Mouse (Mus musculus) hindbrain, embryonic 10.5 days (tissue): ENCODE measurements at regions not wholly inside any gene's neighbourhood (a gene's known extent, or its start where the extent isn't known, plus 50 kb on each side); places are given as distances from the start of the nearest gene placed in this dataset.

Experiments used
- DNase-seq: peaks from one replicate; pipeline ENCODE4 v3.0.0-alpha.2; 2017; ENCODE audit warnings: low spot score
- H3K27ac ChIP-seq: fragments of 300-500 bp; sonication (generic); 2 replicates; pipeline ENCODE4 v1.5.1; 2016; ENCODE audit warnings: mild to moderate bottlenecking, moderate library complexity
- H3K27me3 ChIP-seq: fragments of 300-500 bp; sonication (generic); 2 replicates; pipeline ENCODE4 v1.6.1; 2016; ENCODE audit warnings: mild to moderate bottlenecking; ENCODE audit not compliant: poor library complexity, insufficient read depth, severe bottlenecking
- H3K36me3 ChIP-seq: fragments of 300-500 bp; sonication (generic); 2 replicates; pipeline ENCODE4 v1.6.1; 2016; ENCODE audit warnings: mild to moderate bottlenecking, moderate library complexity
- H3K4me1 ChIP-seq: fragments of 300-500 bp; sonication (generic); replicated peaks from 2 replicates; pipeline ENCODE4 v1.6.1; 2016; ENCODE audit warnings: mild to moderate bottlenecking
- H3K4me3 ChIP-seq: fragments of 300-500 bp; sonication (generic); 2 replicates; pipeline ENCODE4 v1.5.1; 2016; ENCODE audit warnings: mild to moderate bottlenecking, moderate library complexity
- H3K9me3 ChIP-seq: fragments of 300-500 bp; sonication (generic); 2 replicates; pipeline ENCODE4 v1.6.1; 2016; ENCODE audit warnings: mild to moderate bottlenecking, moderate library complexity
- WGBS: fragments of 180-500 bp; shearing (Covaris S2); methylation state at CpG from one replicate; pipeline ENCODE4 v1.1.7; 2016; 5-methylcytosine and 5-hydroxymethylcytosine counted together

DNA sequence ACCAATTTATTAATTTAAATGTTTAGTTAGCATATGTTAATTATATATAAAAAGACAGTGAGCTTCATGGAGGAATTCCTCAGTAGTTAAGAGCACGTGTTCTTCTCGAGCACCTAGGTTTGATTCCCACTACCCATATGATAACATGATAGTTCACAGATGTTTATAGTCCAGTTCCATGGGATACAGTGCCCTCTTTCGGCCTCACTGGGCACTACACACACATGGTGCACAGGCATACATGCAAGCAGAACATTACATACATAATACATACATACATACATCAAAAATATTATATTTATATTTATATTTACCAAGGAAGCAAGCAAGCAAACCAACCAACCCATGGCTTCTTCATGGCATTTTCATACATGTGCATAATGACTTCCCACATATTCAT, 51.6 kb upstream of the Fam180a start:
- Histone ChIP-seq H3K27ac (no peak overlapping the region), H3K4me1 (peaks cover 13% of the 10 kb centered on the region)
- WGBS = 92% methylated on average over 3 of the region's 3 CpGs

DNA sequence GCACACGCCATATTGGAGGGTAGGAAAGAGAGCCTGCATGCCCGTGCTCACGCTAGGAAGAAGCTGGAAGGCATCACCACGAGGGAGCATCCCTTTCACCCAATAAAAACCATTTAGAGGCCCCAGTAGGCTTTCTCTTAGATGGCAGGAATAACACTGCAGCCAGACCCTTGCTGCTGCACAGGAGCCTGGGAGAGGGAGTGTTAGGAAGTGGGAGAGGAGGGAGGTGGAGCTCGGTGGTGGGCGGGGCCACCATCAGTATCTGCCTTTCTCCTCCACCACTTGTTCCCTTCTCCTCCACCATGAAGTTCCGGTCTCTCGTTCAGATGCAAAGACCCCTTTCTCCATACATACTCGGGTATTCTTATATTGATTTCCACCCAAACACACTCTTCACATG, 50.6 kb upstream of the Fam180a start:
- Histone ChIP-seq H3K36me3 (no peaks in the 10 kb centered on the region), H3K27me3 (no peaks in the 10 kb centered on the region), H3K4me3 (no peak overlapping the region), H3K9me3 (no peaks in the 10 kb centered on the region), H3K27ac (no peak overlapping the region), H3K4me1 (peaks cover 13% of the 10 kb centered on the region)
- 80% methylated on average over 9 of the region's 9 CpGs for WGBS
- DNase-seq = no peak

More for the DNA sequence above, 51.6 kb upstream of the Fam180a start:
- no peak overlapping the region for H3K4me3 ChIP-seq
- no peaks in the 10 kb centered on the region for H3K27me3 ChIP-seq
- H3K9me3 ChIP-seq = no peaks in the 10 kb centered on the region
- DNase-seq = no peak
- H3K36me3 ChIP-seq = no peaks in the 10 kb centered on the region
